Mouse (Mus musculus) MEL (cell line): ENCODE data around the gene Stard5. TPM values are rescaled to one million over a fixed set of nuclear protein-coding genes. Genes with fewer than 3 reads are reported as not detected.

Experiments used
- DNase-seq: peaks from one replicate; pipeline ENCODE4 v3.0.0; 2011; ENCODE audit warnings: low read depth, low spot score
- H3K27ac ChIP-seq: 2 replicates; pipeline ENCODE4 v1.5.1; 2012; ENCODE audit warnings: low read depth, mild to moderate bottlenecking, control low read depth, low read length, moderate library complexity; ENCODE audit not compliant: control insufficient read depth
- H3K27me3 ChIP-seq, 2 experiments: fragments of 150-350 bp in 1 of 2; sonication (generic) in 1 of 2; 2 replicates each; pipeline ENCODE4 v1.6.1; 2012; ENCODE audit warnings: low read length in 2 of 2, mild to moderate bottlenecking in 2 of 2, improper control_type of control experiment in 1 of 2, moderate library complexity in 1 of 2; ENCODE audit not compliant: insufficient read depth in 2 of 2, control insufficient read depth in 1 of 2
- H3K36me3 ChIP-seq, 2 experiments: 2 replicates each; pipeline ENCODE4 v1.6.1; 2012 to 2014; ENCODE audit warnings: low read length in 2 of 2, improper control_type of control experiment in 1 of 2, inconsistent platforms in 1 of 2, mild to moderate bottlenecking in 1 of 2; ENCODE audit not compliant: insufficient read depth in 2 of 2, control insufficient read depth in 1 of 2
- H3K4me1 ChIP-seq, 2 experiments: fragments of 150-350 bp in 1 of 2; sonication (generic) in 1 of 2; 2 replicates each; pipeline ENCODE4 v1.6.1; 2012; ENCODE audit warnings: low read length in 2 of 2, improper control_type of control experiment in 1 of 2, mild to moderate bottlenecking in 1 of 2; ENCODE audit not compliant: insufficient read depth in 2 of 2, control insufficient read depth in 1 of 2
- H3K4me3 ChIP-seq, 2 experiments: fragments of 150-350 bp in 1 of 2; sonication (generic) in 1 of 2; 2 replicates each; pipeline ENCODE4 v1.5.1; 2012; ENCODE audit warnings: low read depth in 2 of 2, low read length in 2 of 2, mild to moderate bottlenecking in 2 of 2, moderate library complexity in 2 of 2, control low read depth in 1 of 2, improper control_type of control experiment in 1 of 2; ENCODE audit not compliant: control insufficient read depth in 1 of 2, insufficient read depth in 1 of 2
- H3K79me2 ChIP-seq: 2 replicates; pipeline ENCODE4 v1.6.1; 2012; ENCODE audit warnings: mild to moderate bottlenecking, low read length, moderate library complexity; ENCODE audit not compliant: control insufficient read depth, poor library complexity, insufficient read depth
- H3K9ac ChIP-seq: 2 replicates; pipeline ENCODE4 v1.6.1; 2012; ENCODE audit warnings: low read depth, mild to moderate bottlenecking, control low read depth, low read length, moderate library complexity; ENCODE audit not compliant: control insufficient read depth, poor library complexity, severe bottlenecking
- H3K9me3 ChIP-seq: fragments of 150-350 bp; sonication (generic); replicated peaks from 2 replicates; pipeline ENCODE4 v1.6.1; 2012; ENCODE audit warnings: mild to moderate bottlenecking, low read length, improper control_type of control experiment, moderate library complexity; ENCODE audit not compliant: insufficient read depth
- CHD2 ChIP-seq: IDR thresholded peaks from 2 replicates; pipeline ENCODE4 v1.6.1; 2011; ENCODE audit warnings: low read length, improper control_type of control experiment
- EP300 ChIP-seq, 2 experiments: IDR thresholded peaks; 2 replicates each; pipeline ENCODE4 v1.6.1; 2011; ENCODE audit warnings: improper control_type of control experiment in 2 of 2, low read length in 2 of 2, low read depth in 1 of 2, mild to moderate bottlenecking in 1 of 2
- GATA1 ChIP-seq: IDR thresholded peaks from 2 replicates; pipeline ENCODE4 v1.6.1; 2011; ENCODE audit warnings: low read depth, low read length, improper control_type of control experiment
- RAD21 ChIP-seq: IDR thresholded peaks from 2 replicates; pipeline ENCODE4 v1.6.1; 2011; ENCODE audit warnings: mild to moderate bottlenecking, low read depth, low read length, improper control_type of control experiment
- SMC3 ChIP-seq: IDR thresholded peaks from 2 replicates; pipeline ENCODE4 v1.6.1; 2011; ENCODE audit warnings: low read depth, low read length, improper control_type of control experiment
- ZKSCAN1 ChIP-seq: IDR thresholded peaks from 2 replicates; pipeline ENCODE4 v1.6.1; 2012; ENCODE audit warnings: low read depth, mild to moderate bottlenecking, inconsistent platforms, low read length, improper control_type of control experiment, moderate library complexity
- polyA plus RNA-seq, 2 experiments: library from polyadenylated mRNA; stranded (reverse) in 1 of 2; unstranded in 1 of 2; fragments of >175 nt in 1 of 2; fragments of >200 nt in 1 of 2; gene quantifications; 2 replicates each; pipeline versions ENCODE4 v1.2.1 to v1.2.4; 2012; ENCODE audit warnings: low replicate concordance in 2 of 2, low read depth in 1 of 2; ENCODE audit not compliant: insufficient read length in 2 of 2, insufficient read depth in 1 of 2, missing spikeins in 1 of 2
- total RNA-seq: library from RNA; depleted of rRNA; stranded (reverse); fragments of 300-350 nt; gene quantifications from 2 replicates; pipeline ENCODE4 v1.2.3, GENCODE M21; 2012; rRNA removed

Gene Stard5
- total and polyA plus RNA-seq, 3 experiments, result 2.3 to 3.1 TPM; not detected in 1

GRCm38 (mm10) chr7:83699066-83699745, 67.4 kb downstream of the Stard5 start:
- DNase-seq, result no peak
- H3K27ac ChIP-seq, result no peak overlapping the region
- TF ChIP-seq EP300 (IDR thresholded peaks at IDR 0.05; ENCODE audit: low read depth in 1 of 2, low read length in 2 of 2) (no peak), SMC3 (no peak), CHD2 (no peak), ZKSCAN1 (no peak), RAD21 (no peak), GATA1 (no peak)
- TF ChIP-seq, all 39 proteins: peak for 0
- Histone ChIP-seq H3K9ac (no peak overlapping the region), H3K36me3 (no peaks in the 10 kb centered on the region), H3K27me3 (no peaks in the 10 kb centered on the region), H3K79me2 (no peaks in the 10 kb centered on the region), H3K4me3 (no peak overlapping the region), H3K9me3 (no peaks in the 10 kb centered on the region), H3K4me1 (no peaks in the 10 kb centered on the region)

Other genes starting within 250 kb of the Stard5 start
- not detected in 2 replicates for gene Tmc3, start 47.0 kb upstream of the Stard5 start, total RNA-seq
- gene Tmc3, start 47.0 kb upstream of the Stard5 start, polyA plus RNA-seq, result not detected
- gene Il16, start 113.8 kb downstream of the Stard5 start, total RNA-seq, result 0.04 TPM in 1 of 2 replicates, not detected in the other
- gene Il16, start 113.8 kb downstream of the Stard5 start, polyA plus RNA-seq, result under 1 TPM in 1 of 2 experiments, not detected in 1; 0.10 TPM
- not detected in 2 replicates for gene Cfap161, start 162.9 kb downstream of the Stard5 start, total RNA-seq
- gene Cfap161, start 162.9 kb downstream of the Stard5 start, polyA plus RNA-seq, result not detected